Mouse (Mus musculus) heart, postnatal 14 days (tissue): ENCODE data around the gene Rnf8. TPM values are rescaled to one million over a fixed set of nuclear protein-coding genes. Genes with fewer than 3 reads are reported as not detected.
A peak's percentile ranks its signal among the peaks of the same experiment; 100 is the strongest.

ENCODE experiments used
- DNase-seq, 2 experiments: peaks; one replicate each; pipeline ENCODE4 v3.0.0; 2021 to 2022
- intact Hi-C: fragments of 180-260 bp; cut with DNase I; formaldehyde crosslinking; loops from one replicate; pipeline ENCODE4 v1.15.1; 2025
- microRNA-seq, 2 experiments: library from miRNA; unstranded; fragments of <30 nt; microRNA quantifications; one replicate each; pipeline ENCODE4 v1.2.0; 2021 to 2022
- total RNA-seq, 2 experiments: library from RNA; stranded (reverse); gene quantifications; 2 replicates each; pipeline ENCODE4 v1.2.3; 2021

The Rnf8 gene
- total RNA-seq, 2 experiments from 2014 or later = 22.4 to 24.6 TPM

DNA sequence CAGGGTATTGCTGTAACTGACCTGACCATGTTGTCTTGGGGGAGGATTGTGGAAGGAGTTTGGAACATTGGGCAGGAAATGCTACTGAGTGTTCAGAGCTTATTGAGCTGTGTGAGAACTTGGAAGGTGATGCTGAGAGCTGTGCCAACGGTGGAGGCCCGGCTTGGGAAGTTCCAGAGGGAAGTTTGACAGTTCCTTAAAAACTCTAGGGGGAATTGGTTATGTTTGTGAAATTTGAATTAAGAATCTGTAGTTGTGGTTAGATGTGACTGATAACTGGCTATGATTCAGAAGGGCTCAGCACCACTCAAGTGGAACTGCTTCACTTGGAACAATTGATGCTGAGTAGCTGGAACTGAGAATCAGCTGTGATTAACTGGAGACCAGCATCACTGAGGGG lies 56.4 kb downstream of the Rnf8 start:
- intact Hi-C loops = no loop called here
- DNase-seq = no peak

DNA sequence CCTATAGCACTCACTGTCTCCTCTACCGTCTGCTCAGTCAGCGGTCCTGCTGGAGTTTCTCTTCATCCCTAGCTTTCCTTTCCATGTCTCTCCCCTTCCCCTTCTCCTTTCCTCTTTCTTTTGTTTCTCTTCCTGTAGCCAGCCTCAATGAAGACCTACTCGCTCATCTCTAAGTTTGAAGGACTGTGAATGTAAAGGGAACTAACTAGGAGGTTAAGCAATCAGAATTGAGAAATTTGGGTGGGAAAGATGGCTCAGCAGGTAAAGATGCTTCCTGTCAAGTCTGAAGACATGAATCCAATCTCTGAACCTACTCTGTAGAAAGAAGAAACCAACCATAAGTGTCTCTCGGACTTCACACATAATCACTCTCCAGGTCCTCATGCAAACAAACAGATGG lies 58.7 kb downstream of the Rnf8 start:
- intact Hi-C loops = no loop called here

DNA sequence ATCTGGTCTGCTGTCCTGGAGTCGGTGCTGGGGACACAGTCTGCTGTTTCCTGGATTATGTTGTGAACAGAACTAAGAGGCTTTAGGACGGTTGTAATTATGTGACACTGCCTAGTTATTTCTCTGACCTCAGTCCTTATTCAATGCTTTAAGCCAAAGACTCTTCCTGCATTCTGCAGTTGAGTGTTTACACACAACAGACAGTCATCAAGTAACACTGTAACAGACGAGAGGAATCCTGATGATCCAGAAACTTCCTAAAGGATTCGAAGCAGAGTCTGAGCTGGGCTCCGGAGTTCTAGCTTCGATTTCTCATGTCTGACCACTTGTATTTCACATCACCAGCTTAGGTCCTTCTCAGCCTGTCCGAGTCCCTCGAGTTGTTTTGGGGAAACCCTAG lies 63.9 kb downstream of the Rnf8 start:
- intact Hi-C loops = no loop called here

More for the DNA sequence above, 58.7 kb downstream of the Rnf8 start:
- DNase-seq = no peak

DNA sequence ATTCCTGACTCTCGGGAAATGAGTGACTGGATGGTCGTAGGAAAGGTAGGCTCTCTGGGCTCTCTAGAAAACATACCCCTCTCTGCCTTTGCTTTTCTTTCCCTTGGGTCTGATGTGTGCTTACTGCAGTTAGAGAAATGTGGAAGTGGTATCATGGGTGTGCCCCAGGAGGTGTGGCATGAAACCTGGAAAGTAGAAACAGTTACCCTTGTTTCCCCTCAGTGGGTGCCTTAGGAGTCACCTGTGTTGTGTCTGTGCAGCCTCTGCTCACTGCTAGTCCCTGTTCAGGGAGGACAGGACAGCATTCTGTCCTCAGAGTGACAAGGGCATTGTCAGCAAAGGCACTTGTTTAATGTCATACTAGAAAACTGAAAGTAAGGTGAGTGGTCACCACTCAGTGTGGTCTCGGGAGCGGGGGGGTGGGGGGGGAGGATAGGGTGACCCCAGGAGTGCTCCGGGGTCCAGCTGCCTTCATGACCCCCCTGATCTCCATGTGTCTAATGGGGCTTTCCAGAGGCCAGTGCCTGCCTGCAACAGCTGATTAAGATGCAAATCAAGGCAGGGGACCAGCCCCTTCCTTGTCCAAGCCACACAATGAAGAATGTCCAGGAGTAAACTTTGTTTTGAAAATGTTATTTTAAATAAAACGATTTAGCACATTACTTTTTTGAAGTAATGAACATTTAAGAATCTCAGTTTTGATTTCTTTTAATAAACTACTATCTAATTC lies 64.6 kb downstream of the Rnf8 start:
- no peak for DNase-seq
- intact Hi-C loops = no loop called here

More for the DNA sequence above, 63.9 kb downstream of the Rnf8 start:
- no peak for DNase-seq

DNA sequence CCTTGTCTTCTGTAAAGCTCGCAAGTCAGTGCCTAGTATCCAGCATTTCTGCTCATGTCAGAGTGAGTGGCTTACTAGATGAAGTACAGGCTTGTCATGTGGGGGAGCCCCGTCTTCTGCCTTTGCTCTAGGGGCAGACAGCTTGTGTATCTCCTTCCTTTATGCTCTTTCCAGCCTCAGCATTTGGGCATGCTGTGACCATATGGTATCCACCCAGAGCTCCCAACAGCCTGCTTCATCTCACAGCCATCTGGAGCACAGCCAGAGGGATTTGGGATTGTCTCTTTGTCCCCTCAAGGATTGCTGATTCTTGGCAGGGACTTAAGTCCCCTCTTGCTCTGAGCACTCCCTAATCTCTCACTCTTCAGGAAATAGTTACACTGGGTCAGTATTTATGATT lies 65.6 kb downstream of the Rnf8 start:
- intact Hi-C loops = no loop called here
- peak; percentile 24 to 40 for DNase-seq

DNA sequence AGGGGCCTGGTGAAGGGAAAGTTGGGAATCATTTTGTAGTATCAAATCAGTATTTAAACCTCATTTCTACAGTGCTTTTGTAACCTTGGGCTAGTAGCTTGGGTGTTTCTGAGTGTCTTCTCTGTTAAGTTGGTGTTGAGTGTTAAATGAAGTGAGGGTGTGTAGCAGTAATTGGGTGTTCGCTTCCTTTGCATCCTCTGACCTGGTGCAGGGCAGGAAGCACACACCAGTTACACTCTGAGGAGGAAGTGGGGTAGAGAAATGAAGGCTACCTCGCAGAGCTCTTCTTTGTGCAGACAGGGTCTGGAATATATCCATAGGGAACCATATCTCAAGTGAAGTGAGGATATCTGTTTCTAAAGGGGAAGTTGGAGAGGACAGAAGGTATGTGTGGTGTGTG lies 66.3 kb downstream of the Rnf8 start:
- intact Hi-C loops = no loop called here
- no peak for DNase-seq

DNA sequence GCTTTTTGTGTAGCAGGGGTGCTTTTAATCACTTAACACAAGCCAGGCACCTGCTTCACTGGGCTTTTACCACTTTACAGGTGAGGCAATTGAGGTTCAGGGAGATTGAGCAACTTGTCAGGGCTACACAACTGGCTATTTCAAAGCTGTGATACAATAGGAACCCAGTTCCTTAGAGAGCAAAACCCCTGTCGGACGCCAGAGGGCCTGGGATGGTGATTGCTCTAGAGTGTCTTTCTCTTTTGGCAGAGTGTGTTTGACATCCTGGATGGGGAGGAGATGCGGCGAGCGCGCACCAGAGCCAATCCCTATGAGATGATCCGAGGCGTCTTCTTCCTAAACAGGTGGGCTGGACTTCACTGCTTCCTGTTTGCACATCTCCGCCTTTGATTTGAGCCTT lies 67.1 kb downstream of the Rnf8 start:
- no peak for DNase-seq
- intact Hi-C loops = no loop called here

DNA sequence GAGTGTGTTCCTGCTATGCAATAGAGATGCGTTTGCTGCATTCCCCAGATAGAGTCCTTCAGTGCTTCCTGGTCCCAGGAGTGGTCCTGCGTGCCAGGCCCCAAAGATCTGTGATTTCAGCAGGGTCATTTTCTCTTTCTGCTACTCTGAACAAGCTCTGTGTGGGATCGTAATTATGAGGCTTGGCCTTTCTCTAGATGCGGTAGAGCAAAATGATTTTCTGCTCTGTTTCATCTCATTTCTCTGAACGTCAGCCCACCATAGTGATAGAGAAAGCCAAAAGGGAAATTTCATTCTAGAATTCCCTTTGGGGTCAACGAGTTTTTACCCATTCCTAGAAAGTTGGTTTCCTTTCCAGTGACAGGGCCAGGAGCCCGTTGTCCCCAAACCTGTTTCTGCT lies 67.7 kb downstream of the Rnf8 start:
- DNase-seq = no peak
- intact Hi-C loops = no loop called here

DNA sequence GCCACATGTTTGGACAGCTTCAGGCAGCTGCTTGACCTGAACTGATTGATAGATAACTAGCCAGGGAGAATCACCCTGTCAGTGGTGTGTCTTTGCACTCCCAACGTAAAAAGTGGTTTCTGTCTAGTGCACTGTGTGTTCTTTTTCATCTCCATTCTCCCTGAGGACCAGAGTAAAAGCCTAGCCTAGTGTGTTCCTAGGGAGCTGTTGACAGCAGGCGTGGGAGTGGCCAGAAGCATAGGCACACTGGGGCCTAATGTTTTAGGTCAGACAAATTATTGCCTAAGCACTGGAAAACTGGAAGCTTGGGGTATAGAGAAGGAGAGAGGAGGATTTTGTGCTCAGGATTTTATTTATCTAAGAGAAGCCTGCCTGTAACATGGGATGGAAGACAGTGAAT lies 68.5 kb downstream of the Rnf8 start:
- peak; percentile 25 to 32 for DNase-seq
- intact Hi-C loops = no loop called here

DNA sequence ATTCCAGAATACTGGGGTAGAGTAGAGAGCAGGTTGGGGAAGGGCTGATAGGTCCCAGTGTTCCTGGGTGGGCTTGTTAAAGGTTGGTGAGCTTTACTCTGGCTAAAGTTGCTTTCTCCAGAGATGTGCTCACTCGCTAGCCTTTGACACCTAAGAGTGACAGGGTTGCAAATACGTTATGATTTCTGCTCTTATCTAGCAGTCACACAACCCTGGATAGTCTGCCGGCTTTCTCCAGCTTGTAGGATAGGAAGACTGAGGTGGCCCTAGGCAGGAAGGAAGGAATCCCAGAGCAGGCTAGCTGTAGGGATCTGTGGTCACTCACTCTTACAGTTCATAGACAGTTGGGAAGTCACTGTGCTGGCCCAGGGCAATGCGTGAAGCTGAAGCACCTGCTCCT lies 69.7 kb downstream of the Rnf8 start:
- intact Hi-C loops = no loop called here
- no peak for DNase-seq

DNA sequence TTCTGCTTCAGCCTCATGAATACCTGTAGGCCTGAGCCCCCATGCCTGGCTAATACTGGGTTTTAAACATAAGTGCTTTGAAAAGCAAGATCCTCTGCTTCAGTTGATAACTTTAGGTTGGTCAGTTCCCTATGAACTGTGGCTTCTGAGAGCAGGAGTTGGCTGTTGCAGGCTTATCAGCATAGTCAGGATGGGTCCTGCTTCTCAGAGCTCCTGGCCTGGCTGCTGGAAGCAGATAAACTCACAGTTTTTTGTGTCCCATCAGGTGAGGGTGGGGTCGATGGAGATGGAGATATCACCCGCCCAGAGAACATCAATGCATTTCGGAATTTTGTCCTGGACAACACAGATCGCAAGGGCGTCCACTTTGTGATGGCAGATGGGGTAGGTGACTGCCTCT lies 72.2 kb downstream of the Rnf8 start:
- no peak for DNase-seq
- intact Hi-C loops = no loop called here

DNA sequence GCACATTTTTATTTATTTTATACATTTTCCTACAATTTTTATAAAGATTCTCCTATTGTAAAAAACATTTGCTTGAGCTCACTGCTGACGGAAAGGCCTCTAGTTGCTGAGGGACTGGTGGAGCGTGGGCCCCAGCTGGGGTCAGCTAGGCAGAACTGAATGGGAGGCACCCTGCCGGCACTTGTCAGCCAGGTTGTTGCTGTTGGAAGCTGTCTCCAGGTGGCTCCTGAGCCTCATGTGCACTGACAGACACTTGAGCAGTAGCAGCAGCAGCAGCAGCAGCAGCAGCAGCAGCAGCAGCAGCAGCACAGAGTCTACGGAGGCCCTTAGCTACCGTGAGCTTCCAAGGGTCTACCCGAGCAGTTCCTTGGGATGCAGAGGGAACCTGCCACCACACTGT lies 72.8 kb downstream of the Rnf8 start:
- intact Hi-C loops = no loop called here
- no peak for DNase-seq

DNA sequence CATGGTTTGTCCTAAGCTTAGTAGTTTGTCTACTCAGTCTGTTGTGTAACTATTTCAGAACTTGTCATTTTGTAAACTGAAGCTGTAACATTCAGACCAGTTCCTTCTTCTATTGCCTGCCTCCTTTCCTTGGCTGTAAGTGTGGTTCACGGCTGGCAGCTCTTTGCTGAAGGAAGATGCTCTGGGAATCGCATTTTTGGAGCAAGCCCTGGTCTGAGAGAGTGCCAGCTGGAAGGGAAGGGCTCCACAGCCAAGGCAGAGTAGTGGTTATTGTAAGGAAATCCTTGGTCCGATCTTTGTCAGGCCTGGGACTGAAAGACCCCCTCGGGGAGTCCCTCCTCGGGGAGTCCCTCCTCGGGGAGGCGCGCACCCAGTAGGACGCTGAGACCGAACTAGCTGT lies 74.0 kb downstream of the Rnf8 start:
- no peak for DNase-seq
- intact Hi-C loops = no loop called here

DNA sequence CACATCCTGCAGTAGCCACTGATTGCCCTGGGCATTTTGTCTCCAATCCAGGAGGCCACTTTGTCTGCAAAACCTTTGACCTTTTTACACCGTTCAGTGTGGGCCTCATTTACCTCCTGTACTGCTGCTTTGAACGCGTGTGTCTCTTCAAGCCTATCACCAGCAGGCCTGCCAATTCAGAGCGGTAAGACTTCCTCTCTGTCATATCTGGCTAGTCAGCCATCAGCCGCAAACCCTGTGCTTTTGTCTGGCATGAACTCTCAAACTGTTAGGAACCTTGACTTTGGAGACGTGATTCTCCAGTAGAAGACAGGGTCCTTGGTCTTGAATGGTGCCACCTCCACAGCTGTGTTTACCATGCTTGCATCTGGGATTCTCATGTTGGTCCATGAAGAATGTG lies 75.7 kb downstream of the Rnf8 start:
- intact Hi-C loops = no loop called here
- no peak for DNase-seq

DNA sequence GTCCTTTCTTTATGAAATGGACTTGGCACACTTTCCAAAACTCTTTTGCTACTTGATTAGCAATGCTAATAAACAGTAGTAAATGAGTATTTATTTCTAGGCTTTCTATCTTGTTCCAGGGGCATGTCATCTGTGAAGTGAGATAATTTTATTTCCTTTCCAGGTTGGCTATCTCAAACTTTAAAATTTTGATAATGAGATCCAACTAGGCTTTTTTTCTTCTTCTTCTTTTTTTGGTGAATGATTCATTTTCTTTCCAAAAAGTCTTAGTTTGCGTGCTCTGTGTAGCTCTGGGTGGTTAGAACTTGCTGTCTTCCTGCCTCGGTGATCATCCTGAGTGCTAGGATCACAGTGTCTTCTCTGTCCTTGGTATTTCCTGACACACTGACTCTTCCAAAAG lies 78.2 kb downstream of the Rnf8 start:
- intact Hi-C loops = no loop called here
- no peak for DNase-seq

DNA sequence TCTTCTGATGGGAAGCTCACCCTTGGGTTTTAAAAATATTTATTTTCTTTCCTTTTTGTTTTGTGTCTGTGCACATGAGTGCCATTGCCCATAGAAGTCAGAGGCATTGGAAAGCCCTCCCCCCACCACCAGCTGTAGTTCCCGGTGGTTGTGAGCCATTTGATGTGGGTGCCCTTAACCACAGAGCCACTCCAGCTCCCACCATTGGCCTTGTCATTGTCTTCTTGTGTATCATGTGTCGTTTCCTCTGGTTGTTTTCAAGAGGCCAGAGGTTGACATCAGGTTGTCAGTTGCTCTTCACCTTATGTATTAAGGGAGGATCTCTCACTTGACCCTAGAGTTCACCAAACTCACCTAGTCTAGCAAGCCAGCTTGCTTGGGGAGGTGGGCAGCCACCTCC lies 79.0 kb downstream of the Rnf8 start:
- intact Hi-C loops = no loop called here
- no peak for DNase-seq

DNA sequence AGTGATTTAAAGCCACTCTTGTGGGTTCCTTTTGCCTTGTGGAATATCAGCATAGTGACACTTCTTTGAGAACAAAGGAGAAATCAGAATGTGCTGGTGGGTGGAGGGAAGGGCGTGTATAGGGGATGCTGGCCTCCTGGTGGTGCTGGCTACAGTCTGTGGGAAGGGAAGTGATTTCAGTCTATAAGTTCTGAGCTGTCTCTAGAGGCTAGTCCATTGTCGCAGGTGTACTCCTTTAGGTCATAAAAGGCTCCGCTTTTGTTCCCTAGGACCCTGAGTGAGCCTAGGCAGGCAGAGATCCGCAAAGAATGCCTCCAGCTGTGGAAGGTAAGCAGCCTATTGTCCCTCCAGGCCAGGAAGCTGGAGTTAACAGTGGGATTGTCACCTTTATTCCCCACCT lies 79.9 kb downstream of the Rnf8 start:
- intact Hi-C loops = no loop called here
- no peak for DNase-seq

Small RNAs within 50 kb of the gene (microRNA-seq; reads per million reads assigned to microRNA genes)
- 0 to 0.27 reads per million in 2 experiments for gene Mir7667

Other genes with a start within 250 kb of the Rnf8 start
- 10 to 100 TPM; 30.8 to 33.7 TPM for gene Pim1, start 124.0 kb upstream of the Rnf8 start, total RNA-seq
- gene Gm17657, start 65.2 kb upstream of the Rnf8 start, total RNA-seq = not detected
- 10 to 100 TPM; 14.5 to 15.1 TPM for gene Tbc1d22b, start 65.0 kb upstream of the Rnf8 start, total RNA-seq
- not detected for gene Tmem217, start 62.4 kb upstream of the Rnf8 start, total RNA-seq
- 1 to 10 TPM; 1.0 to 1.3 TPM for gene Gm28043, start 86 bp downstream of the Rnf8 start, total RNA-seq
- 10 to 100 TPM; 45.8 to 60.7 TPM for gene Cmtr1, start 45.8 kb downstream of the Rnf8 start, total RNA-seq
- gene Ccdc167, start 102.3 kb downstream of the Rnf8 start, total RNA-seq = 10 to 100 TPM; 11.4 to 12.1 TPM